Mouse (Mus musculus) lung, adult 2 months (tissue): ENCODE data around the gene Epb41.

Source experiments
- CTCF ChIP-seq: fragments of 200-500 bp; IDR thresholded peaks from 2 replicates; pipeline ENCODE4 v1.5.1; 2011; ENCODE audit warnings: mild to moderate bottlenecking, low read length, control low read depth; ENCODE audit not compliant: insufficient read depth
- POLR2A ChIP-seq: fragments of 200-500 bp; IDR thresholded peaks from 2 replicates; pipeline ENCODE4 v1.6.1; 2011; ENCODE audit warnings: low read depth, mild to moderate bottlenecking, control low read depth, low read length, borderline replicate concordance; ENCODE audit errors: extremely low read depth

GRCm38 (mm10) chr4:132072946-132073345 lies 2.2 kb downstream of the Epb41 start:
- TF ChIP-seq POLR2A (no peak), CTCF (no peak)
